Mouse (Mus musculus) liver, postnatal 0 days (tissue): ENCODE results near the gene Igfals. TPM values are rescaled to one million over a fixed set of nuclear protein-coding genes. Genes with fewer than 3 reads are reported as not detected.
A peak's percentile ranks its signal among the peaks of the same experiment; 100 is the strongest.

Source experiments
- ATAC-seq: fragments of 200-750 bp; cut with Nextera tagmentation; 2 replicates; pipeline ENCODE4 v1.8.0; 2017; ENCODE audit warnings: mild to moderate bottlenecking, moderate library complexity
- DNase-seq: peaks from one replicate; pipeline ENCODE4 v3.0.0-alpha.2; 2016
- H3K27ac ChIP-seq: fragments of 300-500 bp; sonication (generic); 2 replicates; pipeline ENCODE4 v1.5.1; 2014; ENCODE audit warnings: antibody characterized with exemption, moderate library complexity, mild to moderate bottlenecking, low read depth
- H3K27me3 ChIP-seq: fragments of 300-500 bp; sonication (generic); 2 replicates; pipeline ENCODE4 v1.6.1; 2014; ENCODE audit warnings: low read length, control low read depth, mixed read lengths; ENCODE audit not compliant: insufficient read depth
- H3K36me3 ChIP-seq: fragments of 300-500 bp; sonication (generic); replicated peaks from 2 replicates; pipeline ENCODE4 v1.6.1; 2014; ENCODE audit warnings: mild to moderate bottlenecking, control low read depth, low read length, moderate library complexity, mixed read lengths; ENCODE audit not compliant: insufficient read depth
- H3K4me1 ChIP-seq: fragments of 300-500 bp; sonication (generic); 2 replicates; pipeline ENCODE4 v1.6.1; 2014; ENCODE audit warnings: antibody characterized with exemption, mild to moderate bottlenecking, control low read depth; ENCODE audit not compliant: insufficient read depth
- H3K4me2 ChIP-seq: fragments of 300-500 bp; sonication (generic); 2 replicates; pipeline ENCODE4 v1.6.1; 2014; ENCODE audit warnings: low read depth, mild to moderate bottlenecking, low read length, moderate library complexity, mixed read lengths
- H3K4me3 ChIP-seq: fragments of 300-500 bp; sonication (generic); 2 replicates; pipeline ENCODE4 v1.5.1; 2014; ENCODE audit warnings: low read depth, low read length
- H3K9ac ChIP-seq: fragments of 300-500 bp; sonication (generic); replicated peaks from 2 replicates; pipeline ENCODE4 v1.6.1; 2014; ENCODE audit warnings: mild to moderate bottlenecking, moderate library complexity
- H3K9me3 ChIP-seq: fragments of 300-500 bp; sonication (generic); 2 replicates; pipeline ENCODE4 v1.6.1; 2016; ENCODE audit warnings: mild to moderate bottlenecking, control low read depth, low read length, mixed read lengths
- CTCF ChIP-seq: sonication (generic); IDR thresholded peaks from 2 replicates; pipeline ENCODE4 v1.5.1; 2016; ENCODE audit warnings: antibody characterized with exemption, low read depth
- EP300 ChIP-seq: IDR thresholded peaks from 2 replicates; pipeline ENCODE4 v1.6.1; 2016; ENCODE audit warnings: antibody characterized with exemption, low read depth, mild to moderate bottlenecking
- WGBS: fragments of 180-500 bp; shearing (Covaris S2); extraction: QIAGEN DNeasy Blood & Tissue Kit; methylation state at CpG from one replicate; pipeline ENCODE4 v1.1.7; 2014; ENCODE audit not compliant: insufficient replicate concordance; 5-methylcytosine and 5-hydroxymethylcytosine counted together
- polyA plus RNA-seq: library from polyadenylated mRNA; unstranded; fragments of >200 nt; fragmentation: Nextera tagmentation; extraction: Ambion mirVana; gene quantifications from 2 replicates; pipeline ENCODE4 v1.2.1, GENCODE M21; 2015

Gene Igfals
- polyA plus RNA-seq, 1 experiment from 2014 or later: 32.4 TPM

- no peak overlapping the region for H3K4me2 ChIP-seq
- DNase-seq (no peak), ATAC-seq (no peak)
- TF ChIP-seq CTCF: no peak
- no peak for TF ChIP-seq EP300
- no peak overlapping the region for H3K4me3 ChIP-seq
- peaks cover 28% of the 10 kb centered on the region for H3K4me1 ChIP-seq
- H3K36me3 ChIP-seq: peaks cover 58% of the 10 kb centered on the region
- no peaks in the 10 kb centered on the region for H3K9me3 ChIP-seq
- H3K27me3 ChIP-seq: no peaks in the 10 kb centered on the region
- H3K9ac ChIP-seq: no peak overlapping the region
- H3K27ac ChIP-seq: no peak overlapping the region
- WGBS: 85% methylated on average over 19 of the region's 19 CpGs
Measured at GRCm38 (mm10) chr17:24890151-24891092, 24.6 kb downstream of the Igfals start.

GRCm38 (mm10) chr17:24891321-24891720 is 25.5 kb downstream of the Igfals start:
- no peak for ATAC-seq
- H3K9ac ChIP-seq: no peak overlapping the region
- H3K36me3 ChIP-seq: peaks cover 58% of the 10 kb centered on the region
- peaks cover 30% of the 10 kb centered on the region for H3K4me1 ChIP-seq
- DNase-seq: no peak
- H3K4me3 ChIP-seq: no peak overlapping the region
- TF ChIP-seq EP300 (no peak), CTCF (no peak)
- 85% methylated on average over 13 of the region's 13 CpGs for WGBS
- no peak overlapping the region for H3K27ac ChIP-seq
- no peak overlapping the region for H3K4me2 ChIP-seq
- no peaks in the 10 kb centered on the region for H3K9me3 ChIP-seq
- H3K27me3 ChIP-seq: no peaks in the 10 kb centered on the region

- no peak overlapping the region for H3K4me2 ChIP-seq
- WGBS: 87% methylated on average over 12 of the region's 12 CpGs
- no peak overlapping the region for H3K9ac ChIP-seq
- H3K4me1 ChIP-seq: peaks cover 33% of the 10 kb centered on the region
- peaks cover 60% of the 10 kb centered on the region for H3K36me3 ChIP-seq
- TF ChIP-seq EP300 (no peak), CTCF (no peak)
- no peaks in the 10 kb centered on the region for H3K27me3 ChIP-seq
- H3K4me3 ChIP-seq: no peak overlapping the region
- DNase-seq: no peak
- H3K9me3 ChIP-seq: no peaks in the 10 kb centered on the region
- H3K27ac ChIP-seq: no peak overlapping the region
- no peak for ATAC-seq
Measured at GRCm38 (mm10) chr17:24892785-24893184, 27.0 kb downstream of the Igfals start.

DNA sequence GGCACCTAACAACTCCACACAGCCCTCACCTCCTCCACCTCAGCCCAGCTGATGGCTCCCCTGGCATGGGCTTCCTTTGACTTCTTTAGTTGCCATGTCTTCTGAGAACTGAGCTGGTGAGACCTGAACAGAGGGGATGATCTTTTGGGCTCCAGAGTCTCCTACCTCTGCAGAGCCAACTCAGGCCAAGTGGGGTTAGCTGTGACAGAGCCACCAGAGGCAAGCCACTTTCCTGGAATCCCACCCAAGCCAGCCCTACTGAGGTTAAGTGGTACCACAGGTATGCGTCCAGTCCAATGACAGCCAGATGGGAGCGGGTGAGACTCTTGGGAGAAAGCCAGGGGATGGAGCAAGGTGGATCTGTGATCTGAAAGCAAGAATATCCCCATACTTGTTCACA is 27.5 kb downstream of the Igfals start:
- Histone ChIP-seq H3K27me3 (no peaks in the 10 kb centered on the region), H3K9ac (no peak overlapping the region; the same call in 1 of the 2 replicates), H3K9me3 (no peaks in the 10 kb centered on the region), H3K4me3 (no peak overlapping the region), H3K4me1 (peaks cover 29% of the 10 kb centered on the region), H3K4me2 (peak overlapping the region; percentile 87), H3K36me3 (peaks cover 60% of the 10 kb centered on the region), H3K27ac (no peak overlapping the region)
- ATAC-seq (no peak), DNase-seq (no peak)
- TF ChIP-seq CTCF (no peak), EP300 (no peak)
- 94% methylated on average over 2 of the region's 2 CpGs for WGBS

- H3K9ac ChIP-seq: peak overlapping the region; percentile 89
- peak overlapping the region; percentile 76 for H3K27ac ChIP-seq
- H3K9me3 ChIP-seq: no peaks in the 10 kb centered on the region
- peaks cover 60% of the 10 kb centered on the region for H3K36me3 ChIP-seq
- peak overlapping the region; percentile 86 for H3K4me3 ChIP-seq
- H3K4me1 ChIP-seq: peaks cover 23% of the 10 kb centered on the region
- DNase-seq (no peak), ATAC-seq (peak; percentile 27)
- peak overlapping the region; percentile 87 for H3K4me2 ChIP-seq
- H3K27me3 ChIP-seq: no peaks in the 10 kb centered on the region
- no peak for TF ChIP-seq CTCF
- no peak for TF ChIP-seq EP300
- 11% methylated on average over 31 of the region's 31 CpGs for WGBS
Measured at GRCm38 (mm10) chr17:24894061-24894994, 28.5 kb downstream of the Igfals start.
